Mouse (Mus musculus): ENCODE results near the gene Afm. TPM values are rescaled to one million over a fixed set of nuclear protein-coding genes. Genes with fewer than 3 reads are reported as not detected.
A peak's percentile ranks its signal among the peaks of the same experiment; 100 is the strongest.

Gene Afm
- polyA plus RNA-seq, 1 experiment: not detected

- Histone ChIP-seq H3K4me1 (ENCODE audit: control insufficient read depth, insufficient read depth, low read length) (no peaks in the 10 kb centered on the region), H3K27ac (ENCODE audit: insufficient read depth, low read depth, low read length) (no peak overlapping the region), H3K4me3 (ENCODE audit: insufficient read depth, low read depth, low read length) (peak overlapping the region; percentile 52)
- 21% methylated on average over 25 of the region's 25 CpGs for WGBS
- TF ChIP-seq CTCF (IDR thresholded peaks at IDR 0.05; ENCODE audit: insufficient read depth, low read depth, low read length): peak; percentile 80
- TF ChIP-seq POLR2A (IDR thresholded peaks at IDR 0.05; ENCODE audit: insufficient read depth, low read depth, low read length): no peak
Measured at GRCm38 (mm10) chr5:90588708-90589595, 70.2 kb downstream of the Afm start.

GRCm38 (mm10) chr5:90590676-90591075, 71.9 kb downstream of the Afm start:
- no peak overlapping the region for H3K4me3 ChIP-seq (ENCODE audit: insufficient read depth, low read depth, low read length)
- WGBS: 65% methylated on average over 10 of the region's 10 CpGs
- TF ChIP-seq POLR2A (IDR thresholded peaks at IDR 0.05; ENCODE audit: insufficient read depth, low read depth, low read length) (no peak), CTCF (IDR thresholded peaks at IDR 0.05; ENCODE audit: insufficient read depth, low read depth, low read length) (no peak)

GRCm38 (mm10) chr5:90591936-90592335, 73.2 kb downstream of the Afm start:
- 85% methylated on average over 6 of the region's 6 CpGs for WGBS
- H3K4me1 ChIP-seq (ENCODE audit: control insufficient read depth, insufficient read depth, low read length): no peaks in the 10 kb centered on the region
- H3K4me3 ChIP-seq (ENCODE audit: insufficient read depth, low read depth, low read length): no peak overlapping the region
- TF ChIP-seq POLR2A (IDR thresholded peaks at IDR 0.05; ENCODE audit: insufficient read depth, low read depth, low read length) (no peak), CTCF (IDR thresholded peaks at IDR 0.05; ENCODE audit: insufficient read depth, low read depth, low read length) (no peak)
- H3K27ac ChIP-seq (ENCODE audit: insufficient read depth, low read depth, low read length): no peak overlapping the region

More at GRCm38 (mm10) chr5:90590676-90591075, 71.9 kb downstream of the Afm start:
- H3K27ac ChIP-seq (ENCODE audit: insufficient read depth, low read depth, low read length): no peak overlapping the region
- H3K4me1 ChIP-seq (ENCODE audit: control insufficient read depth, insufficient read depth, low read length): no peaks in the 10 kb centered on the region

- WGBS: 88% methylated on average over 13 of the region's 13 CpGs
- Histone ChIP-seq H3K4me1 (ENCODE audit: control insufficient read depth, insufficient read depth, low read length) (no peaks in the 10 kb centered on the region), H3K4me3 (ENCODE audit: insufficient read depth, low read depth, low read length) (no peak overlapping the region), H3K27ac (ENCODE audit: insufficient read depth, low read depth, low read length) (no peak overlapping the region)
- TF ChIP-seq POLR2A (IDR thresholded peaks at IDR 0.05; ENCODE audit: insufficient read depth, low read depth, low read length) (no peak), CTCF (IDR thresholded peaks at IDR 0.05; ENCODE audit: insufficient read depth, low read depth, low read length) (no peak)
Measured at GRCm38 (mm10) chr5:90594945-90595344, 76.2 kb downstream of the Afm start.

GRCm38 (mm10) chr5:90596155-90596554, 77.4 kb downstream of the Afm start:
- TF ChIP-seq CTCF (IDR thresholded peaks at IDR 0.05; ENCODE audit: insufficient read depth, low read depth, low read length): no peak
- no peak for TF ChIP-seq POLR2A (IDR thresholded peaks at IDR 0.05; ENCODE audit: insufficient read depth, low read depth, low read length)
- no peaks in the 10 kb centered on the region for H3K4me1 ChIP-seq (ENCODE audit: control insufficient read depth, insufficient read depth, low read length)
- no peak overlapping the region for H3K27ac ChIP-seq (ENCODE audit: insufficient read depth, low read depth, low read length)
- 84% methylated on average over 6 of the region's 6 CpGs for WGBS
- no peak overlapping the region for H3K4me3 ChIP-seq (ENCODE audit: insufficient read depth, low read depth, low read length)

- WGBS: 17% methylated on average over 6 of the region's 6 CpGs
Measured at GRCm38 (mm10) chr5:90601469-90601868, 82.7 kb downstream of the Afm start.

More at GRCm38 (mm10) chr5:90601469-90601868, 82.7 kb downstream of the Afm start:
- no peak overlapping the region for H3K27ac ChIP-seq (ENCODE audit: insufficient read depth, low read depth, low read length)
- TF ChIP-seq CTCF (IDR thresholded peaks at IDR 0.05; ENCODE audit: insufficient read depth, low read depth, low read length) (no peak), POLR2A (IDR thresholded peaks at IDR 0.05; ENCODE audit: insufficient read depth, low read depth, low read length) (no peak)
- H3K4me1 ChIP-seq (ENCODE audit: control insufficient read depth, insufficient read depth, low read length): no peaks in the 10 kb centered on the region
- no peak overlapping the region for H3K4me3 ChIP-seq (ENCODE audit: insufficient read depth, low read depth, low read length)

Other genes starting within 250 kb of the Afm start
- gene Ankrd17, start 152.4 kb upstream of the Afm start, polyA plus RNA-seq (2012; ENCODE audit: insufficient read depth, insufficient read length, low replicate concordance, missing spikeins): 221 TPM in 1 of 2 replicates, not detected in the other
- gene Gm9958, start 151.7 kb upstream of the Afm start, polyA plus RNA-seq (2012; ENCODE audit: insufficient read depth, insufficient read length, low replicate concordance, missing spikeins): not detected in 2 replicates
- not detected in 2 replicates for gene Alb, start 58.0 kb upstream of the Afm start, polyA plus RNA-seq (2012; ENCODE audit: insufficient read depth, insufficient read length, low replicate concordance, missing spikeins)
- not detected in 2 replicates for gene Afp, start 28.2 kb upstream of the Afm start, polyA plus RNA-seq (2012; ENCODE audit: insufficient read depth, insufficient read length, low replicate concordance, missing spikeins)
- not detected in 2 replicates for gene 5830473C10Rik, start 42.2 kb downstream of the Afm start, polyA plus RNA-seq (2012; ENCODE audit: insufficient read depth, insufficient read length, low replicate concordance, missing spikeins)
- gene Rassf6, start 121.7 kb downstream of the Afm start, polyA plus RNA-seq (2012; ENCODE audit: insufficient read depth, insufficient read length, low replicate concordance, missing spikeins): not detected in 2 replicates
- not detected in 2 replicates for gene Cxcl5, start 240.4 kb downstream of the Afm start, polyA plus RNA-seq (2012; ENCODE audit: insufficient read depth, insufficient read length, low replicate concordance, missing spikeins)
- gene Ppbp, start 249.6 kb downstream of the Afm start, polyA plus RNA-seq (2012; ENCODE audit: insufficient read depth, insufficient read length, low replicate concordance, missing spikeins): not detected in 2 replicates

Measured in olfactory bulb, adult 2 months (tissue).